Mouse (Mus musculus) forelimb bud, embryonic 11.5 days (tissue): ENCODE data around the gene Gfral.
A peak's percentile ranks its signal among the peaks of the same experiment; 100 is the strongest.

Experiments
- DNase-seq: peaks from one replicate; pipeline ENCODE4 v3.0.0-alpha.2; 2012; ENCODE audit warnings: low read depth, low spot score

Gfral gene

DNA sequence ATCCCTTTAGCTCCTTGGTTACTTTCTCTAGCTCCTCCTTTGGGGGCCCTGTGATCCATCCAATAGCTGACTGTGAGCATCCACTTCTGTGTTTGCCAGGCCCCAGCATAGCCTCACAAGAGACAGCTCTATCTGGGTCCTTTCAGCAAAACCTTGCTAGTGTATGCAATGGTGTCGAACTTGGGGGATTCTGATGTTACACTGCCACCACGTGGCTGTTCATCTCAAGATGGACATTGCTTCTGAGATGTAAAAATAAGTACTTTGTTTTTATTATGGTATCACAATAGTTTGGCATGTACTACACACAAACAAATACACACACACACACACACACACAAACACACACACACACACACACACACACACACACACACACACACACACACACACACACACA lies 90.6 kb downstream of the Gfral start:
- DNase-seq, result peak; percentile 71
